10 mouse cellular contexts compared by ENCODE assay signal in genomic region chr4:131743831-131744684, GRCm38 (mm10).
DNase-seq lines count a peak whose midpoint lies in the region; ATAC-seq and TF ChIP-seq lines count a peak whose summit lies in the region.
"Had no signal": no experiment of that assay in that cellular context is flagged by ENCODE, and none has a peak within 500 bp of the region (broad histone marks: within the 10 kb centered on the region; RNA-seq: fewer than 3 reads in every experiment).

No protein-coding gene starts in this region.

- no peak for TF ChIP-seq POLR2A in cerebellum, adult 2 months (IDR thresholded peaks at IDR 0.05; ENCODE audit: borderline replicate concordance, insufficient read depth, low read length)

- ATAC-seq in kidney, embryonic 15.5 days (replicated peaks; ENCODE audit: low FRiP score) = peak; percentile 70

- peak; percentile 48 for DNase-seq in gastrocnemius, adult 18-20 months (ENCODE audit: low spot score)
- DNase-seq in gastrocnemius, adult 8-10 months (ENCODE audit: low spot score in 2 of 2) = no peak
- DNase-seq in heart, adult 9 months (ENCODE audit: low spot score in 2 of 2) = peak; percentile 59
- DNase-seq in ovary, postnatal 14 days (ENCODE audit: low spot score) = peak; percentile 11
- no peak for DNase-seq in layer of hippocampus, postnatal 10 days (ENCODE audit: low spot score in 2 of 2)
- no peak for DNase-seq in cerebellum, adult 2 months
- DNase-seq in cerebellum, adult 9-10 months = no peak

- H3K4me2 ChIP-seq in kidney, embryonic 15.5 days = no peak overlapping the region
- H3K4me2 ChIP-seq: hindbrain, embryonic 15.5 days had no signal

- no peaks in the 10 kb centered on the region for H3K36me3 ChIP-seq in kidney, embryonic 15.5 days
- H3K36me3 ChIP-seq: hindbrain, embryonic 15.5 days had no signal

- no peaks in the 10 kb centered on the region for H3K27me3 ChIP-seq in kidney, embryonic 15.5 days
- no peaks in the 10 kb centered on the region for H3K27me3 ChIP-seq in cerebellum, adult 2 months (ENCODE audit: control insufficient read depth, insufficient read depth, low read length)
- H3K27me3 ChIP-seq: hindbrain, embryonic 15.5 days had no signal

- H3K4me1 ChIP-seq in kidney, embryonic 15.5 days = peaks cover 23% of the 10 kb centered on the region
- no peaks in the 10 kb centered on the region for H3K4me1 ChIP-seq in cerebellum, adult 2 months (ENCODE audit: control insufficient read depth, insufficient read depth, low read length)
- H3K4me1 ChIP-seq: hindbrain, embryonic 15.5 days had no signal

- no peaks in the 10 kb centered on the region for H3K9me3 ChIP-seq in kidney, embryonic 15.5 days (replicated peaks)
- H3K9me3 ChIP-seq: hindbrain, embryonic 15.5 days had no signal

- no peak overlapping the region for H3K4me3 ChIP-seq in kidney, embryonic 15.5 days (replicated peaks)
- H3K4me3 ChIP-seq in cerebellum, adult 2 months (replicated peaks; ENCODE audit: insufficient read depth, low read depth, low read length) = no peak overlapping the region
- H3K4me3 ChIP-seq: hindbrain, embryonic 15.5 days; myocyte had no signal

- WGBS in kidney, embryonic 15.5 days = 8% methylated on average over 5 of the region's 5 CpGs
- 74% methylated on average over 5 of the region's 5 CpGs for WGBS in cerebellum, adult 2 months

- H3K27ac ChIP-seq in kidney, embryonic 15.5 days = peak overlapping the region; percentile 85
- H3K27ac ChIP-seq in cerebellum, adult 2 months (ENCODE audit: insufficient read depth, low read length) = no peak overlapping the region
- H3K27ac ChIP-seq: hindbrain, embryonic 15.5 days had no signal

- H3K9ac ChIP-seq in kidney, embryonic 15.5 days = no peak overlapping the region
- H3K9ac ChIP-seq: hindbrain, embryonic 15.5 days had no signal

- TF ChIP-seq CTCF in cerebellum, adult 2 months (IDR thresholded peaks at IDR 0.05; ENCODE audit: borderline replicate concordance, insufficient read depth, low read depth, low read length) = no peak

Comparison
In these comparisons a context has a peak if more than half of its experiments do, and no peak if none do; other contexts are left out.
1. DNase-seq: peak in gastrocnemius, adult 18-20 months (single experiment), heart, adult 9 months (2 of 2) and ovary, postnatal 14 days (single experiment); none in gastrocnemius, adult 8-10 months (0 of 2), layer of hippocampus, postnatal 10 days (0 of 2), cerebellum, adult 2 months (0 of 2) and cerebellum, adult 9-10 months (single experiment).